Mouse (Mus musculus) erythroblast, embryonic 14.5 days (primary cell): ENCODE measurements around the gene Agap1.

Source experiments
- GATA1 ChIP-seq: IDR thresholded peaks from 2 replicates; pipeline ENCODE4 v1.6.1; 2012; ENCODE audit warnings: low read length, inconsistent platforms, mixed read lengths
- TAL1 ChIP-seq: IDR thresholded peaks from 3 replicates; pipeline ENCODE4 v1.6.1; 2012; ENCODE audit warnings: low read length, inconsistent platforms, mixed read lengths

- TF ChIP-seq TAL1 (no peak), GATA1 (no peak)
These were observed 421.9 kb downstream of the Agap1 start for GRCm38 (mm10) chr1:89876346-89877072.
